8 mouse cellular contexts compared by ENCODE assay signal in genomic region chr1:75219531-75219930, GRCm38 (mm10). TPM values are rescaled to one million over a fixed set of nuclear protein-coding genes. Genes with fewer than 3 reads are reported as not detected.
DNase-seq lines count a peak whose midpoint lies in the region; ATAC-seq lines count a peak whose summit lies in the region.

Gene Tuba4a (minus strand): TSS chr1:75219865.

- peak within 1 kb of the TSS; percentile 49; the same call in 1 of the 2 replicates for H3K27ac ChIP-seq in heart, embryonic 12.5 days (ENCODE audit: poor library complexity, severe bottlenecking)
- peak within 1 kb of the TSS; percentile 62 for H3K27ac ChIP-seq in macrophage
- H3K27ac ChIP-seq in stomach, embryonic 16.5 days (ENCODE audit: low read length): peak within 1 kb of the TSS; percentile 81

- peak in 1 of 2 experiments; percentile 44 for DNase-seq in adrenal gland, adult 18-20 months (ENCODE audit: low spot score in 2 of 2)
- no peak for DNase-seq in adrenal gland, adult (ENCODE audit: inconsistent age in 2 of 2, low spot score in 1 of 2)
- DNase-seq in urinary bladder, postnatal 14 days (ENCODE audit: low spot score): peak; percentile 23
- DNase-seq in urinary bladder, adult 18-20 months (ENCODE audit: low spot score in 2 of 2): no peak
- DNase-seq in large intestine, adult 2 months (ENCODE audit: low read depth, low spot score): no peak

- H3K4me2 ChIP-seq in heart, embryonic 12.5 days: peak within 1 kb of the TSS; percentile 99
- H3K4me2 ChIP-seq in stomach, embryonic 16.5 days (ENCODE audit: low read depth, low read length): peak within 1 kb of the TSS; percentile 90

- no peaks in the 10 kb centered on the region for H3K9me3 ChIP-seq in heart, embryonic 12.5 days (replicated peaks)
- H3K9me3 ChIP-seq in stomach, embryonic 16.5 days (replicated peaks; ENCODE audit: control insufficient read depth, low read length): no peaks in the 10 kb centered on the region

- peaks cover 25% of the 10 kb centered on the region for H3K79me2 ChIP-seq in macrophage (ENCODE audit: inconsistent target)

- peak within 1 kb of the TSS; percentile 66 for H3K4me3 ChIP-seq in heart, embryonic 12.5 days
- H3K4me3 ChIP-seq in macrophage (ENCODE audit: inconsistent target): peak within 1 kb of the TSS; percentile 89
- H3K4me3 ChIP-seq in stomach, embryonic 16.5 days (replicated peaks; ENCODE audit: low read length): peak within 1 kb of the TSS; percentile 66

- peaks cover 20% of the 10 kb centered on the region for H3K4me1 ChIP-seq in heart, embryonic 12.5 days (replicated peaks)
- H3K4me1 ChIP-seq in stomach, embryonic 16.5 days (ENCODE audit: control insufficient read depth, insufficient read depth, low read length): peaks cover 10% of the 10 kb centered on the region

- peak within 1 kb of the TSS; percentile 70 for H3K9ac ChIP-seq in heart, embryonic 12.5 days
- H3K9ac ChIP-seq in stomach, embryonic 16.5 days (ENCODE audit: low read length): peak within 1 kb of the TSS; percentile 77

- WGBS in heart, embryonic 12.5 days: 1% methylated on average over 34 of the region's 34 CpGs
- WGBS in large intestine, adult 2 months: 3% methylated on average over 34 of the region's 34 CpGs
- WGBS in macrophage (ENCODE audit: missing documents): 14% methylated on average over 33 of the region's 34 CpGs
- 2% methylated on average over 33 of the region's 34 CpGs for WGBS in stomach, embryonic 16.5 days

- ATAC-seq in heart, embryonic 12.5 days (ENCODE audit: insufficient number of reproducible peaks, low FRiP score): peak; percentile 18
- ATAC-seq in stomach, embryonic 16.5 days (ENCODE audit: insufficient read depth, low FRiP score): peak; percentile 44; the same call in 1 of the 2 replicates

- H3K27me3 ChIP-seq in heart, embryonic 12.5 days (replicated peaks): peaks cover 67% of the 10 kb centered on the region
- H3K27me3 ChIP-seq in stomach, embryonic 16.5 days (ENCODE audit: control insufficient read depth, insufficient read depth, low read length): peaks cover 3% of the 10 kb centered on the region; the same call in 1 of the 2 replicates

- peaks cover 17% of the 10 kb centered on the region for H3K36me3 ChIP-seq in heart, embryonic 12.5 days
- H3K36me3 ChIP-seq in macrophage (ENCODE audit: inconsistent target): peaks cover 10% of the 10 kb centered on the region; the same call in 1 of the 2 replicates
- H3K36me3 ChIP-seq in stomach, embryonic 16.5 days (ENCODE audit: control insufficient read depth, insufficient read depth, low read length): peaks cover 4% of the 10 kb centered on the region; the same call in 1 of the 2 replicates

RNA-seq across cellular contexts. Expression of gene Tuba4a, which starts in this region (rescaled TPM):
- 100 to 1,000 TPM in 1 of 2 experiments, 10 to 100 TPM in 1; 48.9 to 119 TPM for total RNA-seq in adrenal gland, adult 18-20 months (2021)
- polyA plus RNA-seq in heart, embryonic 12.5 days (2016; fragmentation: Nextera tagmentation; extraction: Ambion mirVana): 34.1 and 38.0 TPM in 2 replicates
- 121 and 164 TPM in 2 replicates for polyA plus RNA-seq in large intestine, adult 2 months (2012; rRNA removed)
- total RNA-seq in macrophage (2018; cell fraction: chromatin; rRNA removed): 1 to 10 TPM; 1.2 to 8.0 (median 3.6) TPM
- total RNA-seq in macrophage (2018; cell fraction: cytosol; rRNA removed): 10 to 100 TPM in 25 of 26 experiments, 1 to 10 TPM in 1; 9.0 to 24.0 (median 17.3) TPM
- 10 to 100 TPM in 8 of 26 experiments, 1 to 10 TPM in 18; 3.1 to 17.7 (median 8.1) TPM for total RNA-seq in macrophage (2018; cell fraction: nucleus; rRNA removed)
- polyA plus RNA-seq in macrophage (2018): 23.4 to 32.3 TPM (median 23.9 TPM) in 3 replicates
- 184 and 218 TPM in 2 replicates for polyA plus RNA-seq in stomach, embryonic 16.5 days (2015; fragmentation: Nextera tagmentation; extraction: Ambion mirVana)
